Mouse (Mus musculus) spleen, postnatal 4 days (tissue): ENCODE results near the gene Trip12.

Source experiments
- DNase-seq, 2 experiments: peaks; one replicate each; pipeline ENCODE4 v3.0.0; 2022; ENCODE audit warnings: low spot score in 2 of 2

Trip12 gene

GRCm38 (mm10) chr1:84860360-84861254 lies 20.3 kb upstream of the Trip12 start:
- DNase-seq = no peak

GRCm38 (mm10) chr1:84859597-84859996 lies 19.3 kb upstream of the Trip12 start:
- no peak for DNase-seq

- DNase-seq = no peak
These were observed 15.4 kb upstream of the Trip12 start for GRCm38 (mm10) chr1:84855756-84856155.

- no peak for DNase-seq
These were observed 14.7 kb upstream of the Trip12 start for GRCm38 (mm10) chr1:84854966-84855365.

GRCm38 (mm10) chr1:84853721-84854120 lies 13.4 kb upstream of the Trip12 start:
- DNase-seq = no peak

GRCm38 (mm10) chr1:84851512-84852235 lies 11.4 kb upstream of the Trip12 start:
- no peak for DNase-seq

GRCm38 (mm10) chr1:84850471-84850870 lies 10.2 kb upstream of the Trip12 start:
- no peak for DNase-seq

- no peak for DNase-seq
These were observed 9.5 kb upstream of the Trip12 start for GRCm38 (mm10) chr1:84849804-84850203.

GRCm38 (mm10) chr1:84848801-84849455 lies 8.6 kb upstream of the Trip12 start:
- DNase-seq = no peak

- DNase-seq = no peak
These were observed 8.0 kb upstream of the Trip12 start for GRCm38 (mm10) chr1:84848335-84848734.

GRCm38 (mm10) chr1:84847698-84848097 lies 7.4 kb upstream of the Trip12 start:
- DNase-seq = no peak

GRCm38 (mm10) chr1:84843366-84843765 lies 3.0 kb upstream of the Trip12 start:
- DNase-seq = no peak

- DNase-seq = no peak
These were observed 745 bp upstream of the Trip12 start for GRCm38 (mm10) chr1:84841061-84841460.

- peak; percentile 89 to 95 for DNase-seq
These were observed 853 bp downstream of the Trip12 start, which contains the start of gene Fbxo36 for GRCm38 (mm10) chr1:84839309-84840017. Gene Fbxo36, plus strand, starts transcription at chr1:84839841.

GRCm38 (mm10) chr1:84838621-84839151 lies 1.6 kb downstream of the Trip12 start:
- DNase-seq = peak; percentile 58 to 82

GRCm38 (mm10) chr1:84838156-84838555 lies 2.2 kb downstream of the Trip12 start:
- DNase-seq = no peak

GRCm38 (mm10) chr1:84837523-84838145 lies 2.7 kb downstream of the Trip12 start:
- no peak for DNase-seq

GRCm38 (mm10) chr1:84825091-84825490 lies 15.2 kb downstream of the Trip12 start:
- no peak for DNase-seq

- no peak for DNase-seq
These were observed 22.7 kb downstream of the Trip12 start for GRCm38 (mm10) chr1:84817596-84817995.

GRCm38 (mm10) chr1:84803788-84804187 lies 36.5 kb downstream of the Trip12 start:
- DNase-seq = no peak

- no peak for DNase-seq
These were observed 41.1 kb downstream of the Trip12 start for GRCm38 (mm10) chr1:84799166-84799565.
